Mouse (Mus musculus): ENCODE data around the gene Fam71b. TPM values are rescaled to one million over a fixed set of nuclear protein-coding genes. Genes with fewer than 3 reads are reported as not detected.

Fam71b gene
- polyA plus RNA-seq, 1 experiment from 2014 or later: not detected

DNA sequence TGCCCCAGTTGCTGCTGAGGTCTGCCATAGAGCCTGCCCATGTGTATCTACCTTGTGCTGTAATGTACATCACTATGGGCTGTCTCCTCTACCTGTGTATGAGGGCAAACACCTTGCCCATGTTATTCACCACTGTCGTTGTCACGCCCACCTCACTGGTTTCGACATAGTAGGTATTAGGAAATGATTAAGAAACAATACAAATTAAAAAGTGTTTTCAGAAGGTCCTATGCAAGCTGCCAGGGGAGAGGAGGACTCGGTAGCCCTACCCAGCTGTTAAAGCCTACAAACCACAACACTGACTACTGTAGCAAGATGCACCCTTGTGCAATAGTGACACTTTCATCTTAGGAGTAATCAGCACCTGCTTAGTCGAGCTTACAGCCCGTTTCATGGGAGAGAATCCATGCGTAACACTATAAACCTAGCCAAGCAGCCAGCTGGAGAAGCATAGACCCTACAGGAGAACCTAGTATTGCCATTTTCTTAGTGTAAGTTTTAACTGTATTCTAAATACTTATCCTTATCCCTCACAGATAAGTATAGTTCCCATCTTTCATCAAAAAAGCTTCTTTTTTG is 16.2 kb upstream of the Fam71b start:
- no peak overlapping the region for H3K4me3 ChIP-seq (ENCODE audit: low read depth, low read length)
- no peaks in the 10 kb centered on the region for H3K36me3 ChIP-seq (ENCODE audit: insufficient read depth, low read length)
- no peak overlapping the region for H3K9ac ChIP-seq (replicated peaks; ENCODE audit: low read depth)
- no peak overlapping the region for H3K27ac ChIP-seq (ENCODE audit: low read length)
- no peak overlapping the region for H3K4me2 ChIP-seq (replicated peaks; ENCODE audit: low read depth, low read length)
- no peaks in the 10 kb centered on the region for H3K27me3 ChIP-seq (replicated peaks; ENCODE audit: insufficient read depth, low read length)
- DNase-seq (ENCODE audit: low spot score): no peak
- TF ChIP-seq EP300 (IDR thresholded peaks at IDR 0.05) (no peak), CTCF (IDR thresholded peaks at IDR 0.05) (no peak)
- 82% methylated on average over 7 of the region's 7 CpGs for WGBS
- no peak for ATAC-seq
- H3K4me1 ChIP-seq (ENCODE audit: insufficient read depth, low read depth, low read length): no peaks in the 10 kb centered on the region
- no peaks in the 10 kb centered on the region for H3K9me3 ChIP-seq (ENCODE audit: low read length)

DNA sequence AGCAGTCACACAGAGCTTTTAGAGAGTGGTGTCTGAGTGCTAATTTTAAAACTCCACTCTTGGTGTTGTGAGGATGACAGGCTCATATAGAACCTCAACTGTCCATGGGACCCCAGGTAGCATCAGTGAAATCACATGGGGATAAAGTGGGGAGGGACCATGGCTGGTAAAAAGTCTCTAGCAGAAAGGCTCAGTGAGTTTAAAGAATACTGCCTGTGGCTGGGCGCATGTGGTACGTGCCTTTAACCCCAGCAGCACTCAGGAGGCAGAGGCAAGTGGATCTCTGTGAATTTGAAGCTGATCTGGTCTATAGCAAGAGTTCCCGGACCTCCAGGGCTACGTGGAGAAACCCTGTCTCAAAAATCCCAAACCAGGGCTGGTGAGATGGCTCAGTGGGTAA is 13.9 kb upstream of the Fam71b start:
- Histone ChIP-seq H3K9ac (replicated peaks; ENCODE audit: low read depth) (no peak overlapping the region), H3K27ac (ENCODE audit: low read length) (no peak overlapping the region), H3K36me3 (ENCODE audit: insufficient read depth, low read length) (no peaks in the 10 kb centered on the region), H3K4me2 (replicated peaks; ENCODE audit: low read depth, low read length) (no peak overlapping the region), H3K4me3 (ENCODE audit: low read depth, low read length) (no peak overlapping the region), H3K9me3 (ENCODE audit: low read length) (no peaks in the 10 kb centered on the region), H3K27me3 (replicated peaks; ENCODE audit: insufficient read depth, low read length) (no peaks in the 10 kb centered on the region), H3K4me1 (ENCODE audit: insufficient read depth, low read depth, low read length) (no peaks in the 10 kb centered on the region)
- DNase-seq (ENCODE audit: low spot score) (no peak), ATAC-seq (no peak)
- 91% methylated on average over 4 of the region's 4 CpGs for WGBS
- TF ChIP-seq EP300 (IDR thresholded peaks at IDR 0.05) (no peak), CTCF (IDR thresholded peaks at IDR 0.05) (no peak)

DNA sequence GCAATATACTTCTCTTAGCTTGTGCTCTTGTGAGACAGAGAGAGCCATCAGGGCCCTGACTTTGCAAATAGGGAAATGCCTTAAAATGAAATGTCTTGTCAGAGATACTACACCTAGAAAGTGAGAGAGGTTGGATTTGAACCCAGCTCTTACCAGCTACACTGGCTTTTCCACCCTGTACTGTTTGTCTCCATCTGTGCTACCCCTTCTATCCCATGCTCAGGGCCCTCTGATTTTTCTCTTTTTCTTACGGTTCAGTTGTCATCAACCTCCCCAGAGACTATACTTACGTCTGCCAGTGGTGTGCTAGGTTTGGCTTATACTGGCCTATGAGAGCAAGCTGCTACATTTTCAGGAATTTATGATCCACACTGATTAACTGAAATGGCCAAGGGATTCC is 11.4 kb upstream of the Fam71b start:
- Histone ChIP-seq H3K27ac (ENCODE audit: low read length) (no peak overlapping the region), H3K9ac (replicated peaks; ENCODE audit: low read depth) (no peak overlapping the region), H3K9me3 (ENCODE audit: low read length) (no peaks in the 10 kb centered on the region), H3K36me3 (ENCODE audit: insufficient read depth, low read length) (no peaks in the 10 kb centered on the region), H3K4me2 (replicated peaks; ENCODE audit: low read depth, low read length) (no peak overlapping the region), H3K27me3 (replicated peaks; ENCODE audit: insufficient read depth, low read length) (no peaks in the 10 kb centered on the region), H3K4me3 (ENCODE audit: low read depth, low read length) (no peak overlapping the region), H3K4me1 (ENCODE audit: insufficient read depth, low read depth, low read length) (no peaks in the 10 kb centered on the region)
- 91% methylated on average over 2 of the region's 2 CpGs for WGBS
- no peak for ATAC-seq
- DNase-seq (ENCODE audit: low spot score): no peak
- no peak for TF ChIP-seq CTCF (IDR thresholded peaks at IDR 0.05)
- no peak for TF ChIP-seq EP300 (IDR thresholded peaks at IDR 0.05)

DNA sequence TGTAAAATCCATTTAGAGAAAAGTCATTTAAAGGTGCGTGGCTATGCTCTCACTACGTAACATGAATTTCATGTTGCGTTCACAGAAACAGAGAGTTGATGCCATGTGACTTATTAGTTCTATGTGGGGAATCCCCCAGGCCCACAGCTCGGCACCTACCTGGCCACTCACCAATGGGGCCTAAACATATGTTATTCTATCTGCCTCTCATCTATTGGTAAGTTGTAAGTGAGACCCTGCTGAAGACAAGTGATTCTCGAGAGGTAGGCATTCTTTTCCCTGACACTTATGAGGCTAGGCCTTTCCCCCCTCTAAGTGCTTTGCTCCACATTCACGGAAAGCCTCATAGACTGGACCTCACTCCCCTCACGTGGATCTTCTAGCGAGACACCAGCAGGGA is 9.8 kb upstream of the Fam71b start:
- ATAC-seq (no peak), DNase-seq (ENCODE audit: low spot score) (no peak)
- Histone ChIP-seq H3K4me1 (ENCODE audit: insufficient read depth, low read depth, low read length) (no peaks in the 10 kb centered on the region), H3K9ac (replicated peaks; ENCODE audit: low read depth) (no peak overlapping the region), H3K4me3 (ENCODE audit: low read depth, low read length) (no peak overlapping the region), H3K9me3 (ENCODE audit: low read length) (no peaks in the 10 kb centered on the region), H3K4me2 (replicated peaks; ENCODE audit: low read depth, low read length) (no peak overlapping the region), H3K36me3 (ENCODE audit: insufficient read depth, low read length) (no peaks in the 10 kb centered on the region), H3K27me3 (replicated peaks; ENCODE audit: insufficient read depth, low read length) (no peaks in the 10 kb centered on the region), H3K27ac (ENCODE audit: low read length) (no peak overlapping the region)
- WGBS: 73% methylated on average over 8 of the region's 8 CpGs
- no peak for TF ChIP-seq EP300 (IDR thresholded peaks at IDR 0.05)
- no peak for TF ChIP-seq CTCF (IDR thresholded peaks at IDR 0.05)

DNA sequence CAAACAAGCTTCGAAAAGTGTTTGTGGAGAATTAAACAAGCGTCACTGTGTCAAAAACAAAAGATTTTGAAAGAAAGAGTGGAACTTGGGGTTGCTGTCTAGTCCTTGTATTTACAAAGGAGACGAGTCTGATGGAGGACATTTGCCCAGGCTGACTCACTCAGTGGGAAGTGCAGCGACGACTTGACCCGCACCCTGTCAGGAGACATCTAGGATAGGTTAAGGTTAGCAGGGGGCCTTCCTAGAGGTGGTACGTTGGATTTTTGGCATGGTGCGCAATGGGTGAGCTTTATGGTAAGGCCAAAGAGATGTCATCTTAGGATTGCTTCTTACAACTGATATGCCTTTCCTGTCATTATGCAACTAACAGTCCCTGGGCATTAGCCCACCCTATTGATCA is 9.3 kb upstream of the Fam71b start:
- Histone ChIP-seq H3K36me3 (ENCODE audit: insufficient read depth, low read length) (no peaks in the 10 kb centered on the region), H3K9ac (replicated peaks; ENCODE audit: low read depth) (no peak overlapping the region), H3K4me1 (ENCODE audit: insufficient read depth, low read depth, low read length) (no peaks in the 10 kb centered on the region), H3K27ac (ENCODE audit: low read length) (no peak overlapping the region), H3K27me3 (replicated peaks; ENCODE audit: insufficient read depth, low read length) (no peaks in the 10 kb centered on the region), H3K4me2 (replicated peaks; ENCODE audit: low read depth, low read length) (no peak overlapping the region), H3K9me3 (ENCODE audit: low read length) (no peaks in the 10 kb centered on the region), H3K4me3 (ENCODE audit: low read depth, low read length) (no peak overlapping the region)
- DNase-seq (ENCODE audit: low spot score) (no peak), ATAC-seq (no peak)
- TF ChIP-seq CTCF (IDR thresholded peaks at IDR 0.05) (no peak), EP300 (IDR thresholded peaks at IDR 0.05) (no peak)
- WGBS: 85% methylated on average over 8 of the region's 8 CpGs

DNA sequence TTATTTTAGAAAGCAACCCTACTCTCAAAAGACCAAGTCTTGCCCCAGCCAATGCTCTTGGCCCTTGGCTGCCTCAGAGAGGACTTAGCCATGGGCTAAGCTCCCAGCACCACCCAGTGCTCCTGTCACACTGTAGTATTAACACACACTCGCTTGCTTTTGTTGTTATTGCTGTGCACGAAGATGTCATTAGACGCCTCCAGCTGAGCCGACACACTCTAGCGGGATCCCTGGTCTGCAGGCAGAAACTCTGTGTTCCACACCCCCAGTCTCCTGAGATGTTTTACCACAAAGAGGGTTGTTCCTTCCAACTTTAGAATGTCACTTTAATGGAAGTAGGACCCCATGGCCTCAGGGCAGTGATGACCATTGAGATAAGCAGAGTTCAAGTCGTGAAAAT is 7.9 kb upstream of the Fam71b start:
- no peak overlapping the region for H3K4me3 ChIP-seq (ENCODE audit: low read depth, low read length)
- WGBS: 43% methylated on average over 6 of the region's 6 CpGs
- no peak for TF ChIP-seq EP300 (IDR thresholded peaks at IDR 0.05)
- TF ChIP-seq CTCF (IDR thresholded peaks at IDR 0.05): no peak
- H3K4me2 ChIP-seq (replicated peaks; ENCODE audit: low read depth, low read length): no peak overlapping the region
- no peaks in the 10 kb centered on the region for H3K9me3 ChIP-seq (ENCODE audit: low read length)
- no peaks in the 10 kb centered on the region for H3K4me1 ChIP-seq (ENCODE audit: insufficient read depth, low read depth, low read length)
- H3K27ac ChIP-seq (ENCODE audit: low read length): no peak overlapping the region
- ATAC-seq (no peak), DNase-seq (ENCODE audit: low spot score) (no peak)
- no peak overlapping the region for H3K9ac ChIP-seq (replicated peaks; ENCODE audit: low read depth)
- no peaks in the 10 kb centered on the region for H3K36me3 ChIP-seq (ENCODE audit: insufficient read depth, low read length)
- H3K27me3 ChIP-seq (replicated peaks; ENCODE audit: insufficient read depth, low read length): no peaks in the 10 kb centered on the region

All from lung, postnatal 0 days (tissue).